In the genomic region with DNA sequence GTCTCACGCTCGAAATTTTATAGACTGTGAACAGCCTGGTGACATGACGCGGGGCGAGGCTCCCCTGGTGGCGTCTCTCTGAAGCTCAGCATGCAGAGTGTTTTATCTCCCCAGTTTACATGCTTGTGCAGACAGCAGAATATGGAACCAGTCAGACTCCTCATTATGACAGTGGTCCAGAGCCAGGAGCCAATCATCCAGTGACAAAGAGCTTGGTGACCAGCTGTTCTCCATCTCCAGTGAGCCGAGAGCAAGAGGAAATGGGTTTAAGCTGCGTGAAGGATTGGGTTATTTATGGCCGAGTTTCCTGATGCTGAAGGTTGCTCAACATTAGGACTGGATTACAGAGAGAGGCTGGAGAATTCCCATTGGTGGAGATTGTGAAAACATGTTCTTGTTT, we compare ENCODE assay signal across 8 mouse cellular contexts. TPM values are rescaled to one million over a fixed set of nuclear protein-coding genes. Genes with fewer than 3 reads are reported as not detected.
DNase-seq lines count a peak whose midpoint lies in the region; ATAC-seq lines count a peak whose summit lies in the region.

No protein-coding gene starts in this region.

- ATAC-seq in embryonic facial prominence, embryonic 14.5 days (ENCODE audit: low read depth): peak; percentile 83
- peak; percentile 43; the same call in 1 of the 2 replicates for ATAC-seq in hindbrain, embryonic 12.5 days (ENCODE audit: low FRiP score)
- peak; percentile 64; the same call in 1 of the 2 replicates for ATAC-seq in limb, embryonic 15.5 days (ENCODE audit: insufficient number of reproducible peaks, low FRiP score, low TSS enrichment, low read depth)
- peak; percentile 66 for ATAC-seq in neural tube, embryonic 15.5 days (ENCODE audit: low FRiP score)
- ATAC-seq in monocyte, adult 5-6 weeks (replicated peaks; ENCODE audit: insufficient number of reproducible peaks, low FRiP score, low TSS enrichment, poor library complexity, severe bottlenecking): no peak

- no peaks in the 10 kb centered on the region for H3K36me3 ChIP-seq in embryonic facial prominence, embryonic 14.5 days (ENCODE audit: control insufficient read depth, insufficient read depth, low read length)
- H3K36me3 ChIP-seq in hindbrain, embryonic 12.5 days: no peaks in the 10 kb centered on the region
- no peaks in the 10 kb centered on the region for H3K36me3 ChIP-seq in limb, embryonic 15.5 days
- H3K36me3 ChIP-seq in neural tube, embryonic 15.5 days: no peaks in the 10 kb centered on the region

- WGBS in embryonic facial prominence, embryonic 14.5 days: 40% methylated on average over 9 of the region's 9 CpGs
- WGBS in hindbrain, embryonic 12.5 days: 58% methylated on average over 9 of the region's 9 CpGs
- WGBS in limb, embryonic 15.5 days: 17% methylated on average over 9 of the region's 9 CpGs
- WGBS in neural tube, embryonic 15.5 days: 16% methylated on average over 9 of the region's 9 CpGs

- no peaks in the 10 kb centered on the region for H3K4me1 ChIP-seq in embryonic facial prominence, embryonic 14.5 days (ENCODE audit: control insufficient read depth, insufficient read depth, low read length)
- H3K4me1 ChIP-seq in hindbrain, embryonic 12.5 days: no peaks in the 10 kb centered on the region
- H3K4me1 ChIP-seq in limb, embryonic 15.5 days: peaks cover 8% of the 10 kb centered on the region
- peaks cover 9% of the 10 kb centered on the region for H3K4me1 ChIP-seq in neural tube, embryonic 15.5 days

- peak; percentile 20 to 27 for DNase-seq in layer of hippocampus, postnatal 10 days (ENCODE audit: low spot score in 2 of 2)
- DNase-seq in layer of hippocampus, adult 9-10 months (ENCODE audit: low spot score): no peak
- peak; percentile 87 for DNase-seq in embryonic facial prominence, embryonic 14.5 days (ENCODE audit: low spot score)
- no peak for DNase-seq in thymus, postnatal 36 days

- no peaks in the 10 kb centered on the region for H3K27me3 ChIP-seq in embryonic facial prominence, embryonic 14.5 days (replicated peaks; ENCODE audit: control insufficient read depth, insufficient read depth, low read length)
- H3K27me3 ChIP-seq in hindbrain, embryonic 12.5 days: peaks cover 4% of the 10 kb centered on the region; the same call in 1 of the 2 replicates
- no peaks in the 10 kb centered on the region for H3K27me3 ChIP-seq in limb, embryonic 15.5 days
- peaks cover 7% of the 10 kb centered on the region for H3K27me3 ChIP-seq in neural tube, embryonic 15.5 days (replicated peaks)

- peak overlapping the region; percentile 14; the same call in 1 of the 2 replicates for H3K4me2 ChIP-seq in embryonic facial prominence, embryonic 14.5 days (ENCODE audit: low read depth, low read length)
- H3K4me2 ChIP-seq in hindbrain, embryonic 12.5 days (replicated peaks): no peak overlapping the region
- no peak overlapping the region for H3K4me2 ChIP-seq in limb, embryonic 15.5 days
- peak overlapping the region; percentile 32 for H3K4me2 ChIP-seq in neural tube, embryonic 15.5 days

- H3K9me3 ChIP-seq in embryonic facial prominence, embryonic 14.5 days (ENCODE audit: control insufficient read depth, low read length): no peaks in the 10 kb centered on the region
- H3K9me3 ChIP-seq in hindbrain, embryonic 12.5 days (replicated peaks): no peaks in the 10 kb centered on the region
- H3K9me3 ChIP-seq in limb, embryonic 15.5 days: no peaks in the 10 kb centered on the region
- H3K9me3 ChIP-seq in neural tube, embryonic 15.5 days (replicated peaks): no peaks in the 10 kb centered on the region

- H3K27ac ChIP-seq in embryonic facial prominence, embryonic 14.5 days (replicated peaks; ENCODE audit: low read depth, low read length): no peak overlapping the region
- H3K27ac ChIP-seq in hindbrain, embryonic 12.5 days: no peak overlapping the region
- no peak overlapping the region for H3K27ac ChIP-seq in limb, embryonic 15.5 days
- H3K27ac ChIP-seq in neural tube, embryonic 15.5 days (replicated peaks): no peak overlapping the region

- no peak overlapping the region for H3K4me3 ChIP-seq in embryonic facial prominence, embryonic 14.5 days (ENCODE audit: low read depth, low read length)
- H3K4me3 ChIP-seq in hindbrain, embryonic 12.5 days: no peak overlapping the region
- no peak overlapping the region for H3K4me3 ChIP-seq in limb, embryonic 15.5 days
- no peak overlapping the region for H3K4me3 ChIP-seq in neural tube, embryonic 15.5 days (replicated peaks)

- H3K9ac ChIP-seq in embryonic facial prominence, embryonic 14.5 days (ENCODE audit: low read depth, low read length): no peak overlapping the region
- no peak overlapping the region for H3K9ac ChIP-seq in hindbrain, embryonic 12.5 days
- H3K9ac ChIP-seq in limb, embryonic 15.5 days: no peak overlapping the region
- H3K9ac ChIP-seq in neural tube, embryonic 15.5 days (replicated peaks): no peak overlapping the region

RNA-seq across cellular contexts. Expression of gene Sgpp2, which starts 28.1 kb away (rescaled TPM):
- total RNA-seq in layer of hippocampus, postnatal 10 days (2021): 1 to 10 TPM; 1.3 to 2.3 TPM
- 2.3 and 2.6 TPM in 2 replicates for polyA plus RNA-seq in embryonic facial prominence, embryonic 14.5 days (2014; fragmentation: Nextera tagmentation; extraction: Ambion mirVana)
- 1.5 and 2.5 TPM in 2 replicates for polyA plus RNA-seq in hindbrain, embryonic 12.5 days (2016; fragmentation: Nextera tagmentation; extraction: Ambion mirVana)
- 0.35 and 0.70 TPM in 2 replicates for polyA plus RNA-seq in limb, embryonic 15.5 days (2015; fragmentation: Nextera tagmentation; extraction: Ambion mirVana)
- 1.8 and 4.3 TPM in 2 replicates for polyA plus RNA-seq in neural tube, embryonic 15.5 days (2015; fragmentation: Nextera tagmentation; extraction: Ambion mirVana)
- 0.19 to 0.57 TPM in 2 of 3 replicates, not detected in the other for total RNA-seq in monocyte, adult 5-6 weeks (2017)

Comparison
In these comparisons a context has a peak if more than half of its experiments do, and no peak if none do; other contexts are left out.
1. DNase-seq: peak in layer of hippocampus, postnatal 10 days (2 of 2) and embryonic facial prominence, embryonic 14.5 days (single experiment); none in layer of hippocampus, adult 9-10 months (single experiment) and thymus, postnatal 36 days (0 of 2).
2. H3K4me2 ChIP-seq: peak in embryonic facial prominence, embryonic 14.5 days (single experiment) and neural tube, embryonic 15.5 days (single experiment); none in hindbrain, embryonic 12.5 days (single experiment) and limb, embryonic 15.5 days (single experiment).